Mouse (Mus musculus): ENCODE data around the gene Zbtb7a.

GRCm38 (mm10) chr10:81123500-81123899 lies 11.5 kb upstream of the Zbtb7a start:
- no peak for TF ChIP-seq TAL1 (IDR thresholded peaks at IDR 0.05; ENCODE audit: low read length)
- no peak for TF ChIP-seq GATA1 (IDR thresholded peaks at IDR 0.05; ENCODE audit: low read length)

Measured in erythroblast, embryonic 14.5 days (primary cell).